Mouse (Mus musculus): ENCODE data around the gene Dmd.

The Dmd gene

DNA sequence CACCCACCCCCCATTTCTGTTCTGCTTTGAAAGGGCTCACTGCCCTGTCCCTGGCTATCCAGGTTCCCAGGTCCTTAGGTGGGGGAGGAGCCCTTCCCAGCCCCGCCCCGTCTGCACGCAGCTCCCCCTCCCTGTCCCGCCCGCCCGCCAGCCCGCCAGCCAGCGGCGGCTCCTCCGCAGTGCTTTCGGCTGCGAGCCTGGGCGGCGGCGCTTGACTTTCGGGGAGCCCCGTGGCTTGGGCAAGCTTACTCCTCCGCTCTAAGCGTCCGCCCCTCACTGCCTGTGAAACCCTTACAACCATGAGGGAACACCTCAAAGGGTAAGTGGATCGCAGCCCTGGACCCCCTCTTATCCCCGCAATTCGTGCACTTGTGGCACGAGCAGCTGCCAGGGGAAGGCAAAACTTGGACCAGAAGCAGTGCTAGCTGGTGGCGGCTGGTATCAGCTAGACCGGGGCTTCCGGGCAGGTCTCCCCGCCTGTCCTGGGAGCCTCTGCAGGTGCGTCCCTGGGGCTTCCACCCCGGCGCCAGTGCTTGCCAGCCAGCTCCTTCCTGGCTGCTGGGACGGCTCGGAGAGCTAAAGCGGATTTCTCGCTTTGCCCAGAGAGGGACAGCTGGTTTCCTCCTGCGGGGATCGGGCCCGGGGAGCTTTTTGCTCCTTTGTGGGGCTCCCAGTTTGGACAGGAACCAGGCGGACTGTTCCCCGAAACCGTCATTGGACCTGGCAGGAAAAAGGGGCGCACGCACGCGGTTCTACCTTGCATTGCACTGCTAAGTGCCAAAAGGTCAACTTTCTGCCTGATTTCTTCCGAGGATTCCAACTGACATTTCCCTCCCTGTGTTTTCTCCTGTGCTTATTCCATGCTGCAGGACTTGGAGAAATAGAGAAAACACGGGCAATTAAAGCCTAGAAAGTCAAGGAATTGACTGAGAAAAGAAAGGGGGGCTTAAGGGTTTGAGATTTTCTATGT lies 2099.8 kb downstream of the Dmd start:
- DNase-seq (ENCODE audit: extremely low spot score): peak; percentile 51

DNA sequence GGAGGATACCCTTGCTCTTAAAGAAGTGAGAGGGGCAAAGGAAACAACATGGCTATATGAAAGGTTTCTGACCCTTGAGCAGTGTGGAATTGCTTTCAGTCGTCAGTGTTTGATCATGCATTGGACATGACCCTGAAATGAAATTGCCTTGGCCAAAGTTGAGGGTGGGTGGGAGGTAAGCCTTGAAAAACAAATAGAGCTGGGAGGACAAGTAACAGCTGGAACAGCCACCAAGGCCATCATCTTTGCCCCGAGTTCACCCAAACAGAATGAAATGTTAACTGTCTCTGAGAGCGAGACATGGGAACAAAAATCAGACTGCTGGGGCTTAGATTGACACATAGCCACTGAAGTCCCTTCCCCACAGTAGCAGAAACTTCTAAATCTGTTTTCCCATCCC lies 2100.9 kb downstream of the Dmd start:
- DNase-seq (ENCODE audit: extremely low spot score): peak; percentile 1

DNA sequence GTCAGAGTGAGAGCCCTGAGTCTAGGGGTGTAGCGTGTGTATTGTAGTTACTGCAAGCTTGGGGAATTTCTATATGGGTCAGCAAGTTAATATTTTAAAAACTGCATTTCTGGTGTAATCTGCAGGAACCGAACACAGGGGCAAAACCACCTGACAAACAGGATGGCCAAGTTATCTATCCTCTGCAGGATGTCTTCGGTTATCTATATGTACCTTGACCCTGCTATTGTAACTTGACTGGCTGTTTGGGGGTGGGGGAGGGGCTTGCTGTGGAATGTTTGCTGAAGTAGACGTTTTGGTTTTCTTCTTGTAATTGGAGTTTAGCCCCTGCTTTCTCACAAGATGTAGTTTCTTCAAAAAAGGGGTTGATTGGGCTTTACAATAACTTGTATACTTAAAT lies 2124.9 kb downstream of the Dmd start:
- no peak for DNase-seq (ENCODE audit: extremely low spot score)

DNA sequence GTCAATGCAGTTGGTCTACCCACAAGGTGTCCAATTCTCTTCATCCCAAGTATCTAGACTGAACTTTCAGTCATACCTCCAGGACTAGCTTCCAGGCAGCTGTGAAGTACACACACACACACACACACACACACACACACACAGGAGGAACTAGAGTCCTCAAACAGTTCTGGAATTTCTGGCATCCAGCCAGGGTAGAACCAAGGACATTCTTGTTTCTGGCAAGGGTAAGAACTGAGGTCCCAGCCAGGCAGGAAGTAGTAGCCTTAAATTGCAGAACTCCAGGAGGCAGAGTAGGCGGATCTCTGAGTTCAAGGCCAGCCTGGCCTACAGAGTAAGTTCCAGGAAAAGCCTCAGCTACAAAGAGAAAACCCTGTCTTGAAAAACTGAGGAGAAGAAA lies 2128.2 kb downstream of the Dmd start:
- no peak for DNase-seq (ENCODE audit: extremely low spot score)

DNA sequence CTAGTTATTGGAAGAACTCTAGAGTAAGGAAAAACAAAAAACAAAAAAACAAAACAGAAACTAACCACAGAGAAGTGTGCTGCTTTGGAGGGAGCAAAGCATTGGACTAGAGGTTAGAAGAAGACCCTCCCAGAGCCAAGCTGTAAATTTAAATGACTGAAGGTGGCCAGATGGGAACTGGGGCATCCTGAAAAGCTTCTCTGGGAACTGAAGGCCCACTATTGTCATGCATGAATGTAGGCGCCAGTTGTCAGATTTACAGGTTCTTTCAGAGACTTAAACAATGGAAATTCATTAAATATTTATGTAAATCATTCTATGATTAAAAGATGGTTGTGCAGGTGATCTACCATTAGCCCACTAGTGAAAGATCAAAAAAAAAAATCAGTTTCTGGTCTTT lies 2128.9 kb downstream of the Dmd start:
- DNase-seq (ENCODE audit: extremely low spot score): no peak

DNA sequence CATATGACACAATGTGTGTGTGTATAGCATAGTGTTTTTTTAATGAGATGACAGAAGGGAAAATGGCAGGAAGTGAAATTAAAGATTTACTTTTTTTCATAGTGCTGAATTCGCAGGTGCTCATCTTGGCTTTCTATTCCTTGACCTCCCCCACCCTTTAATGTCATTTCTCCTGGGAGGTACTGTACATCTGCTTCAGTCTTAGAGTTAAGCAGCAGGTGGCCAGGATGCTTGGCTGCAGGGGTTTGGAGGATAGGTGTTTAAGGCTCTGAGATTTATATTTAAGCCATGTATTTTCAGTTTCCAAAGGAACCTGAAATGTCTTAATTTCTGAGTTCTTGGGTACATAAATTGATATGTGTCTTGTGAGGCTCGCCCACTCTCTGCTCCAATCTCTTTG lies 2130.5 kb downstream of the Dmd start:
- DNase-seq (ENCODE audit: extremely low spot score): no peak

DNA sequence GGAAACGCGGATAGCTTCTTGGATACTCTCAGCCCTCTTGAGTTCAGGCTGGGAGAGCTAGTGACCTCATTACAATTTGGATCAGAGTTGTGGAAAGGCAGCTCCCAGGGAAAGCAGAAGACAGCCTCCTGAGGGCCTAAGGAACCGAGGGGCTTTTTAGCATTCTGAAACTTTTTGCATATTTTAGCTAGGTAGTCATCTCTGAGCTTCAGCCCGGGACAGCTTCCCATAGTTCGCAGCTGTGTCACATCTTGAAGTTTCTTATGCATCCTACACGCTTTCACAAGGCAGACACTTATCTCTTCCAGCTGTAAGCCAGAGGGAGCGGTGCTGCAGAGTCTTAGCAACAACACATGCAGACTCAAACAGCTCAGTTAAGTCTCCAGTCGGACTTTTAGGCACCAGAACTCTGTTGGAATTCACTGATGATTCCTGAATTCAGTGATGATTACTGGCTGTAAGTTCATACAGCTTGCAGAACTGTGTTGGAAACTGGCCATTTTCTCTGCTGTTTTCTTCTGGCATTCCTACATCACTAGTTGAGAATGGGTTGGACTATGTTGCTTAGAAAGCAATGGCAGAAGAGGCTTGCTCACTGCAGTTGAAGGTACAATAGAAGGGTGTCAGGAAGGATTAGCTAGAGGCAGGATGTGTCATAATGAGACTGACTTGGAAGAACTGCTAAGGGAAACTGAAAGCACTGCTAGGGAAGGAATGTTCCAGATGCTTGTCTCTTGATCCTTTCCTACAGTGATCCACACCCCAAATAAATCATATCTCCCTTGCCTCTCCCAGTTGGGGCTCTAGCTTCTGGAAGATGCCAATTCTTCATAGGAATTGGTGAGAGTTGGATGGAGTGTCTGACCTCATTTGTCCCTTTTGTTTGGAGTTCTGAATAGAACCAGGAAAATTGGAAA lies 2135.8 kb downstream of the Dmd start:
- no peak for DNase-seq (ENCODE audit: extremely low spot score)

DNA sequence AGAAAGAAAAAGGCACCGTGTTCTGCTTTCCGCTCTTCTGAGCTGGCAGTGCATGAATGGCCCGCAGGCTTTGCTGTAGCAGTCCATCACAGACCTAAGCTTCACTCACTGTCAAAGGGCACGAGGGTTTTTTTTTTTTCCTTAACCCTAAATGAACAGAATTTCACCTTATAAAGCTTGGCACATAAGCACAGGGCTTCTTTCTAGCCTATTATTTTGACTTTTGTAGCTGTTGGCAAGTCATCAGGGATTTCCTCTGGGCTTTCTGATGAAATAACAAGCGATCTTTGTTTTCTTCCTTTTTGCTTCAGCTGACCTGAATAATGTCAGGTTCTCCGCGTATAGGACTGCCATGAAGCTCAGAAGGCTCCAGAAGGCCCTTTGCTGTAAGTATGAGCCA lies 2140.8 kb downstream of the Dmd start:
- no peak for DNase-seq (ENCODE audit: extremely low spot score)

DNA sequence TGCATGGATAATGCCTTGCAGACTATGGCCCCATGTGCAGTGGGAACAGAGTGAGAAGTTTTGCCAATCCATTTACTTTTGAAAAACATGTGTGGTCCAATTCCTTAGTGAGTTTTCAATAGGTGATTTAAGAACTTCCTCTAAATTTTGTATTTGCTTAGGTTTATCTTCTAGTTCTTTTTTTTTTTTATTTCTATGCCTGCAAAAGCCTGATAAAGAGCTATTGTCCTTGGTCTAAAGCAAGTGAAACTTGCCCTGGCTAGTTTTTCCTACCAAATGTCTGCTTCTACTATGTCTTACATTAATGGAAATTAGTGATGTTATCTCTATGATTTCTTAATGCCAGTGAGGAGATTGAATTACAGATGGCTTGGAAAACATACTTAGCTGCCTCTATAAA lies 2144.7 kb downstream of the Dmd start:
- no peak for DNase-seq (ENCODE audit: extremely low spot score)

DNA sequence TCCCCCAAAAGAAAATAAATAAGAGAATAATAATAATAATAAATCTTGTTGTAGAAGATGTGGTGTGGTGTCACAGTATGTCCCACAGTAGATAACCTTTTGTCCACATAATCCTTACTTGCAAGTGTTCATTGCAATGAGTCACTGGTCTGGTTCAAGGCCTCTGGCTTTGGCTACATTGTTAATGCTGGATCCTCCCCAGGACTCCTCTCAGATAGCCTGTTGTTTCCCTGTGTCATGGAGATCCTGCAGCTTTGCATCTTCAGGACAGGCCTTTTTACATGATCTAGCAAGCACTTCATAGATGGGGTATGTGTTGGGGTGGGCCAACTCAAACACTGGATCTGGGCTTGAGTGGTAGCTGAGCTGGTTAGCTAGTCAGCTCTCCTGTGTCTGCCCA lies 2150.0 kb downstream of the Dmd start:
- DNase-seq (ENCODE audit: extremely low spot score): no peak

DNA sequence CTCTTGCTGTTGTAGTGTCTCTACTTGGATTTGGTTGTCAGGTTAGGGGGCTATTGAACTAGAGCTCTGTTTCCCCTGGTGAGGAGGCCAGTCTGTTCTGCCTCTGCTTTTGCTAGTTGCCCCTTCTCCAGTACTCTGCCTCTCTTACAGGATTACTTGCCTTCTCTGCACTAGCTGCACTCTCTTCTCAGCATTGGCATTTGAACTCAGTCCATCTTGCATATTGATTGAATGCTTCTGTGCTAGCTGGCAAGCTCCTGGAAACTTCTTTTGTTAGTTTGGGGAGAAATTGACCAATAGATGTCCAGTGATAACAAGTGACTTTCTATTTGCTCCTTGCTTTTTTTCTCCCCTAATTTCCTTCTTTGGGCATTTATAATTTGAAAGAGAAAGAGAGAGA lies 2163.7 kb downstream of the Dmd start:
- DNase-seq (ENCODE audit: extremely low spot score): no peak

DNA sequence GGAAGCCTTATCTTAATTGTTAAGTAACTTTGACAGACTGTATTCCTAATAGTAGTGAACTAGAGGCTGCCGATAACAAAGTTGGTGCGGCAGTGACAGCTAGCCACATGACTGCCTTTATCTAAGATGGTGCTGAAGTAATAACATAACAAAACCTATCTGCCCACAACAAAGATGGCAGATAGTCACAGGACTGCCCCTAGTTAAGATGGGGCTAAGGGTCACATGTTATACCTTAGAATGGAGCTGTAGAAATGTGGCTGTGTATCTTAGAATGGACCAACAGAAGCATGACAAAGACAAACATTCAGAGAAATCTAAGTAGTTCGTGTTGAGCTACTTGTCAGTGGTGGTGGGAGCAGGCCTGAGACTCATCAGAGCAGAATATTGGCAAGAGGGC lies 2184.0 kb downstream of the Dmd start:
- no peak for DNase-seq (ENCODE audit: extremely low spot score)

DNA sequence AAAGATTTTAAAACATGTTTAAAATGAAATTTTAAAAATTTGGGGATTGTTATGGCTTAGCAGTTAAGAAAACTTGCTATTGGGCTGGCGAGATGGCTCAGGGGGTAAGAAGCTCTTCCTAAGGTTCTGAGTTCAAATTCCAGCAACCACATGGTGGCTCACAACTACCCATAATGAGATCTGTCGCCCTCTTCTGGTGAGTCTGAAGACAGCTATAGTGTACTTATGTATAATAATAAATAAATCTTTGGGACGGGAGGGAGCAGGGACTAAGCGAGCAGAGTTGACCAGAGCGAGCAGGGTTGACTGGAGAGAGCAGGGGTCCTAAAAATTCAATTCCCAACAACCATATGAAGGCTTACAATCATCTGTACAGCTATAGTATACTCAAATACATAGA lies 2188.6 kb downstream of the Dmd start:
- no peak for DNase-seq (ENCODE audit: extremely low spot score)

DNA sequence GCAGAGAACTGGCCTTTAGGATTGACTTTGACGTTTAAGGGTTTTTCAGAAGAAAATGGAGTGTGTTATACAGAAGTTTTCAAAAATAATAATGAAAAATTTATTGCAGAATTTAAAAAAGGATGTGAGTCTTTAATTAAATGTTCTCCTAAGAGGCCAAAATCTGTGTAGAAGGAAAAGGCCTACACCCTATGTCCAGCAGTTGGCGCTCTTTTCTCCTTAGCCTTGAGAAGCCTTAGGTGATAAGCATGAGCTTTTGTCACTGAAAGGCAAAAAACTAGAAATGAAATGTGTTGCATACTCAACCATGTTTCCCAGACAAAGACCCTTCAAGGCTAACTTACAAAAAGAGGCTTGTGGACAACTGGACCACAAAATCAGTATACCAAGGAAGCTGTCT lies 2222.6 kb downstream of the Dmd start:
- DNase-seq (ENCODE audit: extremely low spot score): no peak

DNA sequence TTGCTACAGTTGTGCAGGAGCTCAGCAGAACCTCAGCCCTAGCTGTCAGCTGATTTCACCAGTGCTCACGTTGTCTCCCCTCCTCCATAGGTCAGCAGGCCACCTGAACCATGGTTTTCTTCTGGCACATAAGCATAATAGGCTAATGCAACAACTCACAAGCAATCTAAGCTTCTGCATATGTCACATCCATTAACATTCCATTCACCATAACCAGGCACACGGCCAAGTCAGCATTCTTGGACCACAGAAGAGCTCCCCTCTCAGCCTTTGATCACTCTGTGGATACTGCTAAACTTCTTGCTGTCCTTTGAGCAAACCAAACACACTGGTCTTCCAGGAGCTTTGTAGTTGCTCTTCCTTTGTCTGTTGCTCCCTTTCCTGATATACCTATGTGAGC lies 2238.9 kb downstream of the Dmd start:
- no peak for DNase-seq (ENCODE audit: extremely low spot score)

DNA sequence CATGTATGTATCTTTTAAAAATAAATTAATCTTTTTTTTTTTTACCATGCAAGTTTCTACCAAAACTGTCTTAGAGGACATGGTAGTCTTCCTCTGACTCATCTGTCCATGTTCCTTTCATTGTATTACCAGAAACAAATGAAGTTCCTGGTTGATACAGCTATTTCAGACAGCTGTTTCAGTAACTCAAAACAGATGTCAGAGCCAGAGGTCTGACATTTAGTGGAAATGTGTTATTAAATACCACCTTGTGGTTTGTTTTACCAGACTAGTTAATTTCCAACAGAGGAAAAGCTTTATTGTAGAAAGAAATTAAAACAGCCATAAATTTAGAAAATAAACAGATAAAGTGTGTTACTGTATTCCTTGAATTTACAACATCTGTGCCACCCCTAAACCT lies 2245.2 kb downstream of the Dmd start:
- DNase-seq (ENCODE audit: extremely low spot score): no peak

DNA sequence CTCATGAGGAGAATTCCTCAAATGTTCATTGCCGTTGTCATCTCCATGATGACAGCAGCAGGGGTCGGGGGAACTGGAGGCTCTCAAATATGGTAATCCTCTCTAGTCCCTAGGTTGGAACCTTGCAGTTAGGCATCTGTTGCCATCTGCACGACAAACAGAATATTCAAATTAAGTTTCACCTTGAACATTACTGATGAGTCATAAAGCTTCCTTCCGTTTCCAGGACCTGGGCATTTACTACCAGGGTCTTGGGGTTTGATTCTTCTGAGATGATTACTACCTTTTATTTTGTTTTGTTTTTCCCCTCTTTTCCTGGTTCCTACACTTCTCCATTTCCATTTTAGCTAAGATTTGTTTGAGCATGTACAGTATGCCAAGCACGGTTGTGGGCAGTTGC lies 2249.0 kb downstream of the Dmd start:
- DNase-seq (ENCODE audit: extremely low spot score): no peak

DNA sequence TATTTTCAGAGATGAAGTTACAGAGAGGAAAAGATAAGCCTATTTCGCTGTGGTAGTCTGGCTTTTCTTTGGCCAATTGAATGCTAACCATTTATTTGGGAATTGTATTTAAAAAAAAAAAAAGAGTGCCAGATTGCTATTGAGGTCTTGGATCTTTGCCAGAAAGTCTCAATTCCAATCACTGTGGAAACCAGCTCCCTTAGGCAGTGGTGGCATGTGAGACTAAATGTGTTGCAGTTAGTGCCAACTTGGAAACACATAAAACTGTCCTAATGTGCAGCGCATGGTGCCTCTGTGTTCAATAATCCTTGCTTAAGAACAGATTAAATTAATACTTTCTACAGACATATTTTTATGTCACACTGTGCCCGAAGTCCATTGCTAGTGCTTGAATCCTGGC lies 2250.7 kb downstream of the Dmd start:
- no peak for DNase-seq (ENCODE audit: extremely low spot score)

DNA sequence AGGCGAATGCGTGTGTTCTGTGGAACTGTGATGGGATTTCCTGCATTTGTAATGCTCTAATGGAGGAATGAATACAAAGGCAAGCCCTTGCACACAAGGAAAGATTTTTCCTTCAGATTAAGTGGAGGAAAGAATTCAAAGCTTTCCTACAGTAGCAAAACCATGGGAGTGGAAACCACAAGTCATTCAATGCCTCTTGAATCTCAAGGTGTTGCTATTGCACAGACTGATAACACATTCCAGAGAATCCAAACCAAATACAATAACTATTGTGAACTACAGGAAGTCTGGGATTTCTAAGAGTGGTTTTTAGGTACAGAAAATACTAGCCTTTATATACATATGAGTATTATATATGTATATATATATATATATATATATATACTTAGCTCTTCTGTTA lies 2258.3 kb downstream of the Dmd start:
- no peak for DNase-seq (ENCODE audit: extremely low spot score)

DNA sequence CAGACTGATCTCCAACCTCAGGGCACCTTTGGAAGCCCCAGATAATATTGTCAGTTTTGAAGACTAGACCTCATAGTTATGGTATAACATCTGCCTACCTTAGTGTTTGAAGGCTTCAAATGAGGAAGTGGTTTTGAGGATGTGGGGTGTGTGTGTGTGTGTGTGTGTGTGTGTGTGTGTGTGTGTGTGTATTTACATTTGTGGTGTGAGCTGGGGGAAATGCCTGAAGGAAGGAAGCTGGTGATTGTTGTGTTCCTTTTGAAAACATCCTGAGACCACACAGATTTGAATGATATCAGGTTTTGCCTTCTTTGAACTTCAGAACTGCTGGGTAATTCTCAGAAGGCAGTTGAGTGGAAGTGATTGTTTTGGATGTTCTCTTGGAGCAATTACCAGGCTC lies 2278.2 kb downstream of the Dmd start:
- DNase-seq (ENCODE audit: extremely low spot score): no peak

DNA sequence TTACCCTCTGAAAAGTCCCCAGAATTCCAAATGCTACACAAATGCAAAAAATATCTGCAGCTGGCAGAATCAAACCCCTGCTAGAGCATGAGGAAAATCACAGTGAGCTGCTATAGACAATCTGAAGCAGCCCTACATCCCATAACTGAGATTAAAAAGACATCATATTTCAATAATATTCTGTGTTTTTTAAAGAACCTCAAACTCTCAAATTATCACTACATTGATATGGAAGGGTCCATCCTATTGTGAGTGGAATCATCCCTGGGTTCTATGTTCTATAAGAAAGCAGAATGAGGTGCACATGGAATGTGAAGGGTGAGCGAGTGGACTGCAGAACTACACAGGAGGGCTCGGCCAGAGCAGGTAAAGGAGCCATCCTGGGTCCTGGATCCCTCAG lies 2300.7 kb downstream of the Dmd start, which contains the start of gene Fthl17a:
Gene Fthl17a, plus strand, starts transcription at position 301 of the 400 bp plus-strand sequence.
- no peak for DNase-seq (ENCODE audit: extremely low spot score)
